Mouse (Mus musculus): ENCODE measurements around the gene Nin.

- TF ChIP-seq CTCF (IDR thresholded peaks at IDR 0.05 in 2 of 3, conservative IDR thresholded peaks at IDR 0.05 in 1 of 3; ENCODE audit: control insufficient read depth in 1 of 3, insufficient read depth in 1 of 3, low read depth in 2 of 3, low read length in 3 of 3, poor library complexity in 1 of 3, severe bottlenecking in 1 of 3) (no peak), GATA1 (IDR thresholded peaks at IDR 0.05; ENCODE audit: low read depth, low read length) (no peak), POLR2A (IDR thresholded peaks at IDR 0.05; ENCODE audit: control insufficient read depth in 1 of 2, insufficient read depth in 1 of 2, low read depth in 1 of 2, low read length in 2 of 2, poor library complexity in 1 of 2) (no peak), TAL1 (IDR thresholded peaks at IDR 0.05; ENCODE audit: low read length) (no peak), ZC3H11A (IDR thresholded peaks at IDR 0.05; ENCODE audit: low read depth, low read length) (no peak), POLR2AphosphoS2 (IDR thresholded peaks at IDR 0.05; ENCODE audit: low read length) (no peak), TCF12 (IDR thresholded peaks at IDR 0.05; ENCODE audit: low read depth, low read length) (no peak), HCFC1 (IDR thresholded peaks at IDR 0.05; ENCODE audit: low read depth, low read length) (no peak), EP300 (IDR thresholded peaks at IDR 0.05; ENCODE audit: low read depth in 1 of 2, low read length in 2 of 2) (no peak)
These were observed 29.3 kb downstream of the Nin start for GRCm38 (mm10) chr12:70084198-70084597.

Data from MEL (cell line).